Mouse (Mus musculus) G1E (cell line): ENCODE measurements around the gene Gpc6.

ENCODE experiments used
- CTCF ChIP-seq: IDR thresholded peaks from 2 replicates; pipeline ENCODE4 v1.5.1; 2012; ENCODE audit warnings: low read depth, low read length, inconsistent platforms, mixed read lengths
- GATA1 ChIP-seq: IDR thresholded peaks from 2 replicates; pipeline ENCODE4 v1.6.1; 2012; ENCODE audit warnings: borderline replicate concordance, low read length, inconsistent platforms, mixed read lengths
- POLR2AphosphoS5 ChIP-seq: IDR thresholded peaks from 2 replicates; pipeline ENCODE4 v1.6.1; 2012; ENCODE audit warnings: low read depth, low read length, inconsistent platforms; ENCODE audit not compliant: insufficient replicate concordance
- TAL1 ChIP-seq: conservative IDR thresholded peaks from 2 replicates; pipeline ENCODE4 v1.6.1; 2012; ENCODE audit warnings: low read depth, low read length, inconsistent platforms, mixed read lengths

DNA sequence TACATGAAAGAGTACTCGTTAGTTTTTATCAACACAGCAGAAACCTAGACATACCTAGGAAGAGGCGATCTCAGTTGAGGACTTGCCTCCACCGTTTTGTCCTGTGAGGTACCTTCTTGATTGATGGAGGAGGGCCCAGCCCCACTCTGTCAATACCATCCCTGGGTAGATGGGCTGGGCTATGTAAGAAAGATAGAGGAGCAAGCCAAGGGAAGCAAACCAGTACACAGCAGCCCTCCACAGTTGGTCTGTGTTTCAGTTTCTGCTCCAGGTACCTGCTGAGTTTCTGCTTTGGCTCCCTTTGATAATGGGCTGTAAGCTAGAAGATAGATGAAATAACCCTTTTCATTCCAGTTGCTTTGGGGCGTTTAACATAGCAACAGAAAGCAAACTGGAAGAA is 916.1 kb downstream of the Gpc6 start:
- TF ChIP-seq CTCF (no peak), GATA1 (no peak), POLR2AphosphoS5 (no peak), TAL1 (no peak)
